28 mouse cellular contexts compared by ENCODE assay signal in the genomic region with DNA sequence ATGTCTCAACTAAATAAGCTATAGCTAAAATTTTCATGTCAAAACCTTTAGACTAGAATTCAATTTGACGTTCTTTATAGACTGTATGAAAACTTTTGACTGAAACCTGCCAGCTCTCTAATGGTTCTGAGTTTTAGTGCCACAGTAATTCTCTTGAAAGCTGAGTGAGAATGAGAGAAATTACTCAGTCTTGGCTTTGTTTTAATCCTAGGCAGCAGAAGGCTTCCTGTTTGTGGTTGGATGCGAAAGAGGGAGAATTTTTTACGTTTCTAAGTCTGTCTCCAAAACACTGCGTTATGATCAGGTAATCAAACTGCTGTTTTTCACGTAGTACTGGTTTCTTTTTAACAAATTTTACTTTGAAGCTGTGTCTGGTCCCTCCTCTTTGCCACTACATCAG. TPM values are rescaled to one million over a fixed set of nuclear protein-coding genes. Genes with fewer than 3 reads are reported as not detected.
A peak's percentile ranks its signal among the peaks of the same experiment; 100 is the strongest.
DNase-seq lines count a peak whose midpoint lies in the region; TF ChIP-seq lines count a peak whose summit lies in the region.
"Had no signal": no experiment of that assay in that cellular context is flagged by ENCODE, and none has a peak within 500 bp of the region (broad histone marks: within the 10 kb centered on the region; RNA-seq: fewer than 3 reads in every experiment).

No protein-coding gene starts in this region.

- no peaks in the 10 kb centered on the region for H3K27me3 ChIP-seq in CH12.LX (replicated peaks)
- H3K27me3 ChIP-seq: Patski had no signal

- no peak overlapping the region; the same call in 1 of the 2 replicates for H3K9ac ChIP-seq in CH12.LX (ENCODE audit: insufficient read depth, low read depth)

- no peak overlapping the region; the same call in 1 of the 2 replicates for H3K4me2 ChIP-seq in CH12.LX (ENCODE audit: insufficient read depth, low read depth, poor library complexity, severe bottlenecking)

- TF ChIP-seq EP300 in CH12.LX (IDR thresholded peaks at IDR 0.05; ENCODE audit: low read length), result peak; percentile 81

- dilution Hi-C loops in CH12.LX (cut with MboI; ENCODE audit: extremely low pct_ligation_motif_present, extremely low pct_unique_long_range_greater_than_20kb, low sequenced_read_pairs), result no loop called here

- DNase-seq in CD4-positive helper T cell, adult 2 months (ENCODE audit: low read depth, low spot score), result peak; percentile 26
- DNase-seq in CH12.LX (ENCODE audit: extremely low read depth), result peak; percentile 32
- peak; percentile 52 for DNase-seq in induced T-regulatory cell, adult 2 months (ENCODE audit: low read depth)
- no peak for DNase-seq in left cerebral cortex, adult 11 months (ENCODE audit: low spot score)
- DNase-seq in cerebellum, adult 11 months, result no peak
- DNase-seq in layer of hippocampus, adult 9-11 months, result no peak
- DNase-seq: adrenal gland, adult 2 months; adrenal gland, adult 8-10 months; adrenal gland, postnatal 10 days; adrenal gland, postnatal 14 days; adrenal gland, postnatal 25 days; adrenal gland, postnatal 36 days; B cell, adult 2 months; cerebellum, adult 11-12 months; cerebellum, adult 18-20 months; cerebellum, adult 2 months; cerebellum, adult 8-10 months; cerebellum, adult 9-10 months had no signal

- TF ChIP-seq CTCF in CH12.LX (conservative IDR thresholded peaks at IDR 0.05 in 1 of 2, IDR thresholded peaks at IDR 0.05 in 1 of 2; ENCODE audit: low read depth in 2 of 2, low read length in 2 of 2), result no peak

- no peaks in the 10 kb centered on the region for H3K79me2 ChIP-seq in CH12.LX (replicated peaks; ENCODE audit: control insufficient read depth, extremely low read depth, insufficient read depth, poor library complexity, severe bottlenecking)

- in situ Hi-C loops in CH12.LX (cut with MboI; ENCODE audit: low pct_ligation_motif_present, low pct_unique_long_range_greater_than_20kb, low sequenced_read_pairs), result no loop called here

- no peak for TF ChIP-seq RAD21 in CH12.LX (IDR thresholded peaks at IDR 0.05; ENCODE audit: low read depth, low read length)

- no peak overlapping the region for H3K4me3 ChIP-seq in CH12.LX (replicated peaks in 1 of 3; ENCODE audit: low read depth in 2 of 3, low read length in 2 of 3, poor library complexity in 1 of 3)

- no peak for TF ChIP-seq POLR2A in CH12.LX (IDR thresholded peaks at IDR 0.05; ENCODE audit: low read depth, low read length)

- no peak overlapping the region for H3K27ac ChIP-seq in CH12.LX (ENCODE audit: insufficient read depth, low read depth)

- no peaks in the 10 kb centered on the region for H3K9me3 ChIP-seq in CH12.LX (replicated peaks; ENCODE audit: low read length)
- H3K9me3 ChIP-seq: G1E had no signal

- no peaks in the 10 kb centered on the region for H3K36me3 ChIP-seq in CH12.LX (replicated peaks in 1 of 2; ENCODE audit: control insufficient read depth in 1 of 2, insufficient read depth in 1 of 2, low read length in 1 of 2)
- H3K36me3 ChIP-seq: G1E had no signal

- H3K4me1 ChIP-seq in CH12.LX (ENCODE audit: control insufficient read depth in 1 of 2, insufficient read depth in 2 of 2), result peaks cover 11 to 19% of the 10 kb centered on the region in 2 experiments

TF ChIP-seq in CH12.LX, 34 proteins besides CTCF, POLR2A, EP300 and RAD21:
- TF ChIP-seq ETS1 (conservative IDR thresholded peaks at IDR 0.05; ENCODE audit: low read depth, low read length), result peak; percentile 42
- TF ChIP-seq JUN (IDR thresholded peaks at IDR 0.05; ENCODE audit: insufficient read depth, low read depth, low read length), result peak; percentile 61; the same call in 1 of the 2 replicates
- no peak for TF ChIP-seq ZKSCAN1 (IDR thresholded peaks at IDR 0.05; ENCODE audit: borderline replicate concordance, low read depth, low read length)
- TF ChIP-seq IRF4 (IDR thresholded peaks at IDR 0.05; ENCODE audit: low read depth, low read length), result peak; percentile 83
- TF ChIP-seq SIN3A (IDR thresholded peaks at IDR 0.05; ENCODE audit: low read length), result no peak
- peak; percentile 66; the same call in 1 of the 2 replicates for TF ChIP-seq RCOR1 (conservative IDR thresholded peaks at IDR 0.05; ENCODE audit: low read depth, low read length)
- peak; percentile 69; the same call in 1 of the 2 replicates for TF ChIP-seq JUND (conservative IDR thresholded peaks at IDR 0.05; ENCODE audit: low read depth, low read length)
- TF ChIP-seq BHLHE40 (IDR thresholded peaks at IDR 0.05; ENCODE audit: low read depth, low read length), result peak; percentile 40; the same call in 1 of the 2 replicates
- TF ChIP-seq ZNF384 (IDR thresholded peaks at IDR 0.05; ENCODE audit: low read depth, low read length), result peak; percentile 36; the same call in 1 of the 2 replicates

RNA-seq across cellular contexts. Expression of gene Arntl2, which starts 17.2 kb away (rescaled TPM):
- total RNA-seq in CH12.LX (2012; rRNA removed) (not detected in 2 replicates), CH12.LX (2014; rRNA removed) (0.07 TPM in 1 of 2 replicates, not detected in the other)
- polyA plus RNA-seq in CH12.LX (2012; ENCODE audit: insufficient read length, low read depth), result not detected in 2 replicates
- total RNA-seq: G1E had no signal
- polyA plus RNA-seq: G1E had no signal

RNA-seq across cellular contexts. Expression of gene Smco2, which starts 36.9 kb away (rescaled TPM):
- total RNA-seq in CH12.LX (2012; rRNA removed), result not detected in 2 replicates
- not detected in 2 replicates for total RNA-seq in CH12.LX (2014; rRNA removed)
- polyA plus RNA-seq in CH12.LX (2012; ENCODE audit: insufficient read length, low read depth), result not detected in 2 replicates
- total RNA-seq: adrenal gland, adult 18-20 months; adrenal gland, adult 2 months; adrenal gland, adult 8-10 months; adrenal gland, postnatal 10 days; adrenal gland, postnatal 14 days; adrenal gland, postnatal 25 days; adrenal gland, postnatal 36 days; adrenal gland, postnatal 4 days; ES-E14; MEL had no signal
- polyA plus RNA-seq: activated CD4-positive, CD25-positive, alpha-beta regulatory T cell, adult 4 months; adrenal gland, adult 2 months; brain, embryonic 14.5 days; C2C12; CD4-positive, CD25-positive, alpha-beta regulatory T cell, adult 4 months; cerebellum, adult 2 months; G1E; Patski had no signal

Comparison
In these comparisons a context has a peak if more than half of its experiments do, and no peak if none do; other contexts are left out.
1. DNase-seq: peak in CD4-positive helper T cell, adult 2 months (single experiment), CH12.LX (single experiment) and induced T-regulatory cell, adult 2 months (single experiment); none in left cerebral cortex, adult 11 months (single experiment), cerebellum, adult 11 months (single experiment) and layer of hippocampus, adult 9-11 months (single experiment).